Mouse (Mus musculus): ENCODE measurements at regions not wholly inside any gene's neighbourhood (a gene's known extent, or its start where the extent isn't known, plus 50 kb on each side); places are given as distances from the start of the nearest gene placed in this dataset.
"Not testable (repeated sequence)": the region's sequence is repeated elsewhere in the genome, so short reads cannot be mapped to it uniquely, and the experiment has no call there.

- DNase-seq (ENCODE audit: low read depth, low spot score): peak; percentile 74
These were observed 731.2 kb upstream of the Ndn start for GRCm38 (mm10) chr7:61615156-61615555.

- peak; percentile 52 for DNase-seq (ENCODE audit: low read depth, low spot score)
These were observed 701.4 kb upstream of the Ndn start for GRCm38 (mm10) chr7:61644893-61645545.

GRCm38 (mm10) chr7:61658086-61658485, 688.3 kb upstream of the Ndn start:
- DNase-seq (ENCODE audit: low read depth, low spot score): no peak

- peak; percentile 71 for DNase-seq (ENCODE audit: low read depth, low spot score)
These were observed 663.3 kb upstream of the Ndn start for GRCm38 (mm10) chr7:61683080-61683479.

GRCm38 (mm10) chr7:61685052-61685655, 661.2 kb upstream of the Ndn start:
- DNase-seq (ENCODE audit: low read depth, low spot score): peak; percentile 77

GRCm38 (mm10) chr7:61726149-61726548, 620.2 kb upstream of the Ndn start:
- peak; percentile 78 for DNase-seq (ENCODE audit: low read depth, low spot score)

GRCm38 (mm10) chr7:61737511-61737910, 608.9 kb upstream of the Ndn start:
- no peak for DNase-seq (ENCODE audit: low read depth, low spot score)

- not testable (repeated sequence) for DNase-seq (ENCODE audit: low read depth, low spot score)
These were observed 607.0 kb upstream of the Ndn start for GRCm38 (mm10) chr7:61739336-61739735.

- peak; percentile 28 for DNase-seq (ENCODE audit: low read depth, low spot score)
These were observed 576.5 kb upstream of the Ndn start for GRCm38 (mm10) chr7:61769826-61770225.

GRCm38 (mm10) chr7:61790113-61790796, 556.1 kb upstream of the Ndn start:
- peak; percentile 80 for DNase-seq (ENCODE audit: low read depth, low spot score)

GRCm38 (mm10) chr7:61836827-61837226, 509.5 kb upstream of the Ndn start:
- no peak for DNase-seq (ENCODE audit: low read depth, low spot score)

- DNase-seq (ENCODE audit: low read depth, low spot score): peak; percentile 94
These were observed 509.1 kb upstream of the Ndn start for GRCm38 (mm10) chr7:61837240-61837639.

GRCm38 (mm10) chr7:61851949-61852348, 494.4 kb upstream of the Ndn start:
- peak; percentile 15 for DNase-seq (ENCODE audit: low read depth, low spot score)

- peak; percentile 79 for DNase-seq (ENCODE audit: low read depth, low spot score)
These were observed 481.9 kb upstream of the Ndn start for GRCm38 (mm10) chr7:61864517-61864916.

- no peak for DNase-seq (ENCODE audit: low read depth, low spot score)
These were observed 480.0 kb upstream of the Ndn start for GRCm38 (mm10) chr7:61866376-61866775.

- no peak for DNase-seq (ENCODE audit: low read depth, low spot score)
These were observed 470.1 kb upstream of the Ndn start for GRCm38 (mm10) chr7:61876220-61876619.

- DNase-seq (ENCODE audit: low read depth, low spot score): peak; percentile 97
These were observed 468.9 kb upstream of the Ndn start for GRCm38 (mm10) chr7:61877311-61878065.

- DNase-seq (ENCODE audit: low read depth, low spot score): no peak
These were observed 468.3 kb upstream of the Ndn start for GRCm38 (mm10) chr7:61878095-61878494.

GRCm38 (mm10) chr7:61878585-61878984, 467.8 kb upstream of the Ndn start:
- DNase-seq (ENCODE audit: low read depth, low spot score): peak; percentile 48

Measured in brain, adult 2 months (tissue).